Mouse (Mus musculus) heart, postnatal 10 days (tissue): Measurements from ENCODE around the gene Ephx3. TPM values are rescaled to one million over a fixed set of nuclear protein-coding genes. Genes with fewer than 3 reads are reported as not detected.

ENCODE experiments used
- DNase-seq, 2 experiments: peaks; one replicate each; pipeline ENCODE4 v3.0.0; 2021
- intact Hi-C: fragments of 180-260 bp; cut with DNase I; formaldehyde crosslinking; loops from one replicate; pipeline ENCODE4 v1.15.1; 2025
- total RNA-seq, 2 experiments: library from RNA; stranded (reverse); gene quantifications; 2 replicates each; pipeline ENCODE4 v1.2.3; 2021

The Ephx3 gene
- total RNA-seq, 2 experiments from 2014 or later, result 0.53 to 0.77 TPM

- no peak for DNase-seq
- intact Hi-C loops, result no loop called here
Measured at GRCm38 (mm10) chr17:32179621-32180491, 9.5 kb downstream of the Ephx3 start.

GRCm38 (mm10) chr17:32176919-32177318 is 12.4 kb downstream of the Ephx3 start:
- intact Hi-C loops, result no loop called here
- DNase-seq, result no peak

GRCm38 (mm10) chr17:32173166-32173565 is 16.2 kb downstream of the Ephx3 start:
- intact Hi-C loops, result no loop called here
- DNase-seq, result peak; percentile 90 to 93

GRCm38 (mm10) chr17:32172485-32172884 is 16.9 kb downstream of the Ephx3 start:
- intact Hi-C loops, result no loop called here
- no peak for DNase-seq

DNA sequence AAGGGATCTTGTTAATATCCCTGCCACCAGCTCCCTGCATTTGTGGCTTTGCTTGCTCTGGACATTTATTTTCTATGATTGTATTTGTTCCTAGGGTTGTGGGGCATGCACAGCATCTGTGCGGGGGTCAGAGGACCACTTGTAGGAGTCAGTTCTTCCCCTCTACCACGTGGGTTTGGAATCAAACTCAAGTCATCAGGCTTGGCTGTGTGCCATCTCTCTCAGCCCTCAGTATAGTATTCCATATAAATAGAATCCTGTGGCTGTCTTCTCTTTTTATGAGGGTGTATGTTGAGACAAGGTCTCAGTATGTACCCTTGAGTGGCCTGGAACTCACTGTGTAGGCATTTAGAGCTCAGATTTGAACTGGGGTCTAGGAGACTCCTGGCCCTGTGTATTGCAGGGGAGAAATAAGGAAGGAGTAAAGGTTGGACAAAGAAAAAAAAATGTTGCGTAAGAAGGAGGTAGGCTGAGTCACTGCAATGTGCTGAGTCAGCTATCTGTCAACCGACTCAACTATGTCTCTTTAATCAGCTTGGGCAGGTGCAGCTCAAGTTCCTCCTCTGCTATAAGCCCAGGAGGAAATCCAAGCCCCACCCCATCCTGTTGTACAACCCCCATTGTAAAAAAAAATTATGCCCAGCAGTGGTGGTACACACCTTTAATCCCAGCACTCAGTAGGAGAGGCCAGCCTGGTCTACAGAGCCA is 19.7 kb downstream of the Ephx3 start:
- intact Hi-C loops, result no loop called here
- DNase-seq, result no peak

DNA sequence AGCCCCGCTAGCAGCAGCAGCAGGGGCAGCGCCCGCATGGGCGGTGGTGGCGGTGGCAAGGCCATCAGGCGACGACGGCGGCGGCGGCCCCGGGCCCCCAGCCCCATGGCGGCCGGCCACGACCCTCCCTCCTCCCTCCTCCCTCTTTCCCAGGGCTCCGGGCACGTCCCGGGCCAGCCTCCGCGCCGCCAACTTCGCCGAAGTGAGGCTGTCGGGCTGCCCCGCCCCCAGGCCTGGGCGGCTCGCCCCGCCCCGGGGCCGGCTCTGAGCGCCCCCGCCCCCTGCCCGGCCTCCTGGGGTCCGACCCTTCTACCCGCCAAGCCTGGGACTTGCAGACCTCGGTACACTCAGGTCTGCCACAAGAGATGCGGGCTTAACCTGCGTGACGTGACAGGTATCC is 22.7 kb downstream of the Ephx3 start, which contains the start of gene Notch3:
Notch3 (minus strand) TSS at position 166 of the 400 bp plus-strand sequence.
- intact Hi-C loops, result loop anchor here (1.0 kb wide), 1 partner anchor 43 kb away; no protein-coding TSS in a partner anchor
- DNase-seq, result peak; percentile 64 to 74

- peak; percentile 74 to 75 for DNase-seq
- intact Hi-C loops, result loop anchor here (1.0 kb wide), 1 partner anchor 43 kb away; no protein-coding TSS in a partner anchor
Measured at GRCm38 (mm10) chr17:32165803-32166595, 23.4 kb downstream of the Ephx3 start.

DNA sequence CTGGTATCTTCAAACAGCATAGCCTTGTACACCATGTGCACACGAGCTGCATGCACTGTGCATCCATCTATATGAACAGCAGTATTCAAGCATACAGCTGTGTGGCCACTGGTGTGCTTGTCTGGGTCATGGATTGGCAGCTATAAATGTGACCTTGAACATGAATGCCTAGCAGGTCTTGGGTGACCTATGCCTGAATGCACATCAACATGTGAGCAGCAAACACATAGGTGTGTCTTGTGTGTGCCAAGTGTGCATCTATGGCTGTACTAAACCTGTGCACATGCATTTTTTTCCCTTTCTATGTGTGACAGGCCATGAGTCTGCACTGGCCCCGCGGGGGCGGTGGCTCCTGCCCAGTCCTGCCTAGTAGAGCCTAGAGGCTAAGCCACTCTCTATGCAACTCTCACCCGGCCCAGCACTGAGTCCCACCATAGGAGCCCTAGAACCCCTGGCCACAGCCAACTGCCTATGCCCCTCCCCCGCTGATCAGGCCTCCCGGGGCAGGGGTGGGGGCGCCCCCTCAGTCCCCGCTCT is 24.0 kb downstream of the Ephx3 start:
- DNase-seq, result peak; percentile 33 to 44
- intact Hi-C loops, result no loop called here

- intact Hi-C loops, result no loop called here
- DNase-seq, result no peak
Measured at GRCm38 (mm10) chr17:32164780-32165179, 24.6 kb downstream of the Ephx3 start.

GRCm38 (mm10) chr17:32163910-32164650 is 25.3 kb downstream of the Ephx3 start:
- peak; percentile 36 to 48 for DNase-seq
- intact Hi-C loops, result loop anchor here (2.0 kb wide), 1 partner anchor 45 kb away; no protein-coding TSS in a partner anchor

DNA sequence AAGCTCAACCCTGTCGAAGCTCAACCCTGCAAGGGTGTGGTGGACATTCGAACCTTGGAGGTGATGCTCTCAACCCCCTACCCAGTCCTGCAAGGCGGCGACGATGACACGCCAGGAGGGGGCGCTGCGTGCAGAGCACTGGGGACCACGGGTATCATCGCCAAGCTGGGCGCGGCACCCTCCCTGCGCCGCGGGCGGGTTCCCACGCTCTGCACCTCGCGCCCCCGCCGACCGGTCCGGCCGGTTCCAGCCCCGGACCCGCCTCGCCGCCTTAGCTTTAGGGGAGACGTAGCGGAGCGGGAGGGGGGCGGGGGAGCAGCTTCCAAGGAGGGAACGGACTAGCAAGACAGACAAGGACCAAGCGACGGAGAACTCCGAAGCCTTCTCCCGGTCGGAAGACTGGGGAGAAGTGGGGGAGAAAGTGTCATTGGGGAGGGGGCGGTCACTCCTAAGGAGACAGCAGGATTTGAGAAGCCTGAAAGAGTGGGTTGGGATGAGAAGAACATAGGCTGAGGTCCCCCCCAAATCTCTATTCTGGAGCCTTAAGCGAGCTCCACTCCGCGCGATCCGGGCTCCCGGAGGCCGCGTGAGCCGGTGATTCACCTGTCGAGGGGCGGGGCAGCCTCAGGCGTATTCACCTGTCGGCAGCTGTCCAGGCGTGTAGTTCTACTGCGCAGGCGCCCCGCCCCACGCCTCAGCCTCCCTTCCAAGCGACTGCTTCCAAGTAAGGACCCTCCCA is 27.1 kb downstream of the Ephx3 start:
- DNase-seq, result peak; percentile 71 to 79
- intact Hi-C loops, result loop anchor here (2.0 kb wide), 1 partner anchor 47 kb away; no protein-coding TSS in a partner anchor

DNA sequence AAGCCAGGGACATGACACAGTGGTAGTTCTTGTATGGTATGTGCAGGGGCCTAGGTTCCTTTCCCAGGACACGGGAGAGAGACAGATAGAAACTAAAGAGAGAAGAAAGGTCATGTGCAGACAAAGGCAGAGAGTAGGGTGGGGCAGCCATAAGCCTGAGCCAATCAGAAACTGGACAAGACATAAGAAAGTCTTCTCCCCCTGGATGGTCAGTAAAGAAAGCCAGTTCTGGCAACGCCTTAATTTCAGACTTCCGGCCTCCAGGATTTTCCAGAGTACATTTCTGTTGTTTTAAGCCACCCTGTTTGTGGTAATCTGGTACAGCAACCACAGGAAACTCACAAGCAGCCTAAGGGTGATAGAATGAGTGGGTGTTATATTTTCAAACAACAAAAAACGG is 28.5 kb downstream of the Ephx3 start:
- intact Hi-C loops, result no loop called here
- peak; percentile 17 to 32 for DNase-seq

- DNase-seq, result no peak
- intact Hi-C loops, result no loop called here
Measured at GRCm38 (mm10) chr17:32158841-32159240, 30.5 kb downstream of the Ephx3 start.

GRCm38 (mm10) chr17:32146718-32147117 is 42.6 kb downstream of the Ephx3 start:
- intact Hi-C loops, result no loop called here
- no peak for DNase-seq

DNA sequence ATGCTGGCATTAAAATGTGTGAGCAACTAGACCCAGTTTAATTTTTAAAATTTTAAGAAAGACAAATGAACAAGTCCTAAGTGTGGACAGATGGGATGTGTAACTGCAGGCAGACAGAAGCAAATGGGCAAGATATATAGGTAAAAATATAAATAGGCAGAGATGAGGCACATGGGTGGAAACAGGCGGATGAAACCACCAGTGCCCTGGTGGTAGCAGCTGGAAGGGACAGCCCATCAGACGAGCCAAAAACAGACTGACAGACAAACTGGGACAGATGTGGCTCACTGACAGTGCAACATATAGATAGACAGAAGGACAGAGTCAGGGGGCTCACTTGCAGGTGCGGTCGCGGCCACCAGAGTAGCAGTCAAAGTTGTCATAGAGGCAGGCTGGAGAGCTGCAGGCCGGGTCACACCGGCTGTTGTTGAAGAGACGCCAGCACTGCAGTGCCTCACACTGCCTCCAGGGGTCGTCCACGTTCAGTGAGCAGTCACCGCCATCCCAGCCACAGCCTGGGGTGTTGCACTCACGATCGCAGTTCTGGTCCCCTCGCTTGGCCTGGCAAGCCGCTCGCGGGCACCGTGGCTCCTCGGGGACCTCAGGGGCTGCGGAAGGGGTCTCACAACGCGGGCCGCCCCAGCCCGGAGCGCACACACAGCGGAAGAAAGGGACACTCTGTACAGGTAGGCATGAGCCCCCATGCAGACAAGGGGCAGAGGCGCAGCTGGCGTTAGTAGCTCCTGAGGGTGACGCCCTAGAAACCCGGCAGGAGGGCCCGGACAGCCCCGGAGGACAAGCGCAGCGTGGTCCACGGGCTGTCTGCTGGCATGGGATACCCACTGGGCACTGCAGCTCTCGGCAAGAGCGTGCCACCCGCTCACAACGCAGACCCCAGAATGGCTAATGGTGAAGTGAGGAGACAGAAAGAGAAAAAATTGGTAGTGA is 46.2 kb downstream of the Ephx3 start:
- intact Hi-C loops, result loop anchor here (5.0 kb wide), 1 partner anchor 349 kb away; no protein-coding TSS in a partner anchor
- peak; percentile 92 to 95 for DNase-seq

- no peak for DNase-seq
- intact Hi-C loops, result loop anchor here (5.0 kb wide), 1 partner anchor 350 kb away; no protein-coding TSS in a partner anchor
Measured at GRCm38 (mm10) chr17:32142234-32142633, 47.1 kb downstream of the Ephx3 start.
